Mouse (Mus musculus): ENCODE measurements around the gene Clba1.
A peak's percentile ranks its signal among the peaks of the same experiment; 100 is the strongest.

Clba1 gene

GRCm38 (mm10) chr12:112850344-112850743 lies 41.6 kb downstream of the Clba1 start:
- no peak for DNase-seq (ENCODE audit: low spot score in 2 of 2)

GRCm38 (mm10) chr12:112851116-112851515 lies 42.4 kb downstream of the Clba1 start:
- no peak for DNase-seq (ENCODE audit: low spot score in 2 of 2)

GRCm38 (mm10) chr12:112853050-112853729 lies 44.5 kb downstream of the Clba1 start:
- no peak for DNase-seq (ENCODE audit: low spot score in 2 of 2)

- peak in 1 of 2 experiments; percentile 43 for DNase-seq (ENCODE audit: low spot score in 2 of 2)
Measured at GRCm38 (mm10) chr12:112854610-112855333, 46.0 kb downstream of the Clba1 start.

- no peak for DNase-seq (ENCODE audit: low spot score in 2 of 2)
Measured at GRCm38 (mm10) chr12:112856338-112856737, 47.6 kb downstream of the Clba1 start.

GRCm38 (mm10) chr12:112857021-112857925 lies 48.5 kb downstream of the Clba1 start:
- DNase-seq (ENCODE audit: low spot score in 2 of 2): no peak

GRCm38 (mm10) chr12:112858581-112859336 lies 50.0 kb downstream of the Clba1 start:
- DNase-seq (ENCODE audit: low spot score in 2 of 2): no peak

GRCm38 (mm10) chr12:112859930-112860329 lies 51.2 kb downstream of the Clba1 start:
- no peak for DNase-seq (ENCODE audit: low spot score in 2 of 2)

GRCm38 (mm10) chr12:112860765-112861164 lies 52.0 kb downstream of the Clba1 start:
- DNase-seq (ENCODE audit: low spot score in 2 of 2): peak in 1 of 2 experiments; percentile 65

GRCm38 (mm10) chr12:112861911-112862321 lies 53.2 kb downstream of the Clba1 start:
- DNase-seq (ENCODE audit: low spot score in 2 of 2): peak in 1 of 2 experiments; percentile 64

- DNase-seq (ENCODE audit: low spot score in 2 of 2): no peak
Measured at GRCm38 (mm10) chr12:112864804-112865203, 56.1 kb downstream of the Clba1 start.
